Mouse (Mus musculus): ENCODE measurements around the gene Mmp9. TPM values are rescaled to one million over a fixed set of nuclear protein-coding genes. Genes with fewer than 3 reads are reported as not detected.

Gene Mmp9
- total and polyA plus RNA-seq, 2 experiments from 2014 or later, result 7.1 to 8.8 TPM

GRCm38 (mm10) chr2:164923291-164923690 lies 17.3 kb upstream of the Mmp9 start:
- H3K9ac ChIP-seq (replicated peaks; ENCODE audit: low read length), result 0 out of 2 replicates have a peak overlapping the region, but pooled peaks have one; percentile 0
- 43% methylated on average over 4 of the region's 4 CpGs for WGBS
- no peaks in the 10 kb centered on the region for H3K4me1 ChIP-seq (ENCODE audit: insufficient read depth, low read length)

DNA sequence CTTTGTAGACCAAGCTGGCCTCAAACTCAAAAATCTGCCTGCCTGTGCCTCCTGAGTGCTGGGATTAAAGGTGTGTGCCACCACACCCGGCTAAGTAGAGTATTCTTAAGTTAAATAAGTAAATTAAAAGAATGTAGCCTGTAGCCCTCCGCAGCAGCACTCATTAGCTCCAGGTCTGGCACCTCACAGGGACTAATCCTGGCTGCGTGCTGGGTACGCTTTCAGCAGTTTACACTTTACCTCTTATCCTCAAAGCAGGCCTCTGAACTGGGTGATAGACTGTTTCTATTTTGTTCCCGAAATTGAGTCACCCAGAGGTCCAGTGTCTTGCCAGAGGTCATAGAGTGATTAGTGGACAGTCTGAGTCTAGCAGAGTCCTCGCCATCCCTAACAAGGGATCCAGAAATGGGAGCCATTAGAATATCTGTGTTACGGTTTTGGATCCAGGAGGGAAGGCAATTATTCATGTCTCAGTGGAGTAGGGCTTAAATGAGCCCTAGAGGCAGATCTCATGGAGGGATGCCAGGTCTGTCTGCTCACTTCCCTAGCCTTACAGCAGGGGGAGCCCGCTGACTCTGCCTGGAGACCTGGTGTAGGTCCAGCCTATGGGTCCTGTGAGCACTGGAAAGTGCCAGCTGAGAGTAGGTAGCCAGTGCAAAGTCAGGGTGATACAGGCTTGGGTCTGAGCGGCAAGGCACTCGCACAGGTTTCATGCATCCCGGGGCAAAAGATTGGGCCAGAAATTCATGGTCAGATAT lies 16.3 kb upstream of the Mmp9 start:
- no peaks in the 10 kb centered on the region for H3K36me3 ChIP-seq (ENCODE audit: insufficient read depth, low read length)
- no peaks in the 10 kb centered on the region for H3K9me3 ChIP-seq (ENCODE audit: low read length)
- no peak overlapping the region for H3K27ac ChIP-seq
- H3K4me1 ChIP-seq (ENCODE audit: insufficient read depth, low read length), result no peaks in the 10 kb centered on the region
- H3K4me2 ChIP-seq (ENCODE audit: low read depth, low read length), result no peak overlapping the region
- WGBS, result 28% methylated on average over 11 of the region's 11 CpGs
- no peak overlapping the region for H3K9ac ChIP-seq (replicated peaks; ENCODE audit: low read length)
- peak; percentile 64 for ATAC-seq
- H3K4me3 ChIP-seq (ENCODE audit: low read length), result no peak overlapping the region
- DNase-seq (ENCODE audit: low spot score), result peak; percentile 89
- no peaks in the 10 kb centered on the region for H3K27me3 ChIP-seq (ENCODE audit: insufficient read depth, low read length)
- TF ChIP-seq CTCF (IDR thresholded peaks at IDR 0.05; ENCODE audit: low read depth), result peak; percentile 93

More at GRCm38 (mm10) chr2:164923291-164923690, 17.3 kb upstream of the Mmp9 start:
- no peak for ATAC-seq
- Histone ChIP-seq H3K4me2 (ENCODE audit: low read depth, low read length) (no peak overlapping the region), H3K4me3 (ENCODE audit: low read length) (no peak overlapping the region), H3K27ac (no peak overlapping the region), H3K9me3 (ENCODE audit: low read length) (no peaks in the 10 kb centered on the region), H3K27me3 (ENCODE audit: insufficient read depth, low read length) (no peaks in the 10 kb centered on the region), H3K36me3 (ENCODE audit: insufficient read depth, low read length) (no peaks in the 10 kb centered on the region)
- TF ChIP-seq CTCF (IDR thresholded peaks at IDR 0.05; ENCODE audit: low read depth), result no peak
- no peak for DNase-seq (ENCODE audit: low spot score)

GRCm38 (mm10) chr2:164930706-164931581 lies 9.6 kb upstream of the Mmp9 start:
- no peak for ATAC-seq
- 57% methylated on average over 11 of the region's 11 CpGs for WGBS

GRCm38 (mm10) chr2:164933534-164933933 lies 7.0 kb upstream of the Mmp9 start:
- TF ChIP-seq CTCF (IDR thresholded peaks at IDR 0.05; ENCODE audit: low read depth), result no peak
- no peak overlapping the region for H3K9ac ChIP-seq (replicated peaks; ENCODE audit: low read length)
- no peaks in the 10 kb centered on the region for H3K27me3 ChIP-seq (ENCODE audit: insufficient read depth, low read length)
- no peak overlapping the region for H3K4me2 ChIP-seq (ENCODE audit: low read depth, low read length)
- DNase-seq (ENCODE audit: low spot score), result no peak
- no peak overlapping the region for H3K27ac ChIP-seq
- no peaks in the 10 kb centered on the region for H3K36me3 ChIP-seq (ENCODE audit: insufficient read depth, low read length)
- WGBS, result 38% methylated on average over 10 of the region's 10 CpGs
- no peak overlapping the region for H3K4me3 ChIP-seq (ENCODE audit: low read length)
- no peak for ATAC-seq
- no peaks in the 10 kb centered on the region for H3K9me3 ChIP-seq (ENCODE audit: low read length)
- no peaks in the 10 kb centered on the region for H3K4me1 ChIP-seq (ENCODE audit: insufficient read depth, low read length)

More at GRCm38 (mm10) chr2:164930706-164931581, 9.6 kb upstream of the Mmp9 start:
- Histone ChIP-seq H3K4me3 (ENCODE audit: low read length) (no peak overlapping the region), H3K36me3 (ENCODE audit: insufficient read depth, low read length) (no peaks in the 10 kb centered on the region), H3K4me2 (ENCODE audit: low read depth, low read length) (no peak overlapping the region), H3K4me1 (ENCODE audit: insufficient read depth, low read length) (no peaks in the 10 kb centered on the region), H3K27me3 (ENCODE audit: insufficient read depth, low read length) (no peaks in the 10 kb centered on the region), H3K9ac (replicated peaks; ENCODE audit: low read length) (no peak overlapping the region), H3K27ac (no peak overlapping the region), H3K9me3 (ENCODE audit: low read length) (no peaks in the 10 kb centered on the region)
- TF ChIP-seq CTCF (IDR thresholded peaks at IDR 0.05; ENCODE audit: low read depth), result no peak
- no peak for DNase-seq (ENCODE audit: low spot score)

DNA sequence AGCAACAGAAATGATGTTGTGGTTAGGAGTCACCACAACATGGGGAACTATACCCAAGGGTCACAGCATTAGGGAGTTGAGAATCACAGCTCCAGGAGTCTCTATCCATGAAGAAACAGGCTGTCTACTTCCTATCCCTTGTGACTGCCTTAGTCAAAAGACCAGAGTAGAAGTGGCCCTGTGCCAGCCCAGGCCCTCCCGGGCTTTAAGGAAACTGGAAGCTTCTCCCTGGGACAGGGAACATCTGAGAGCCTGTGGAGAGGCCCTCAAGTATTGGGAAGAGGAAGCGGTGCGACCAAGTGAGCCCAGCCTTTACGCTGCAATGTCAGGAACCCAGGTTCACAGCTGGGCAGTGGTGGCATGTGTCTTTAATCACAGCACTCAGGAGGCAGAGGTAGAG lies 4.6 kb upstream of the Mmp9 start:
- DNase-seq (ENCODE audit: low spot score) (no peak), ATAC-seq (no peak)
- 65% methylated on average over 4 of the region's 4 CpGs for WGBS
- no peak overlapping the region for H3K27ac ChIP-seq
- H3K27me3 ChIP-seq (ENCODE audit: insufficient read depth, low read length), result no peaks in the 10 kb centered on the region
- H3K4me2 ChIP-seq (ENCODE audit: low read depth, low read length), result no peak overlapping the region
- no peak overlapping the region for H3K4me3 ChIP-seq (ENCODE audit: low read length)
- no peak overlapping the region for H3K9ac ChIP-seq (replicated peaks; ENCODE audit: low read length)
- no peaks in the 10 kb centered on the region for H3K36me3 ChIP-seq (ENCODE audit: insufficient read depth, low read length)
- TF ChIP-seq CTCF (IDR thresholded peaks at IDR 0.05; ENCODE audit: low read depth), result no peak
- no peaks in the 10 kb centered on the region for H3K9me3 ChIP-seq (ENCODE audit: low read length)
- peaks cover 7% of the 10 kb centered on the region for H3K4me1 ChIP-seq (ENCODE audit: insufficient read depth, low read length)

DNA sequence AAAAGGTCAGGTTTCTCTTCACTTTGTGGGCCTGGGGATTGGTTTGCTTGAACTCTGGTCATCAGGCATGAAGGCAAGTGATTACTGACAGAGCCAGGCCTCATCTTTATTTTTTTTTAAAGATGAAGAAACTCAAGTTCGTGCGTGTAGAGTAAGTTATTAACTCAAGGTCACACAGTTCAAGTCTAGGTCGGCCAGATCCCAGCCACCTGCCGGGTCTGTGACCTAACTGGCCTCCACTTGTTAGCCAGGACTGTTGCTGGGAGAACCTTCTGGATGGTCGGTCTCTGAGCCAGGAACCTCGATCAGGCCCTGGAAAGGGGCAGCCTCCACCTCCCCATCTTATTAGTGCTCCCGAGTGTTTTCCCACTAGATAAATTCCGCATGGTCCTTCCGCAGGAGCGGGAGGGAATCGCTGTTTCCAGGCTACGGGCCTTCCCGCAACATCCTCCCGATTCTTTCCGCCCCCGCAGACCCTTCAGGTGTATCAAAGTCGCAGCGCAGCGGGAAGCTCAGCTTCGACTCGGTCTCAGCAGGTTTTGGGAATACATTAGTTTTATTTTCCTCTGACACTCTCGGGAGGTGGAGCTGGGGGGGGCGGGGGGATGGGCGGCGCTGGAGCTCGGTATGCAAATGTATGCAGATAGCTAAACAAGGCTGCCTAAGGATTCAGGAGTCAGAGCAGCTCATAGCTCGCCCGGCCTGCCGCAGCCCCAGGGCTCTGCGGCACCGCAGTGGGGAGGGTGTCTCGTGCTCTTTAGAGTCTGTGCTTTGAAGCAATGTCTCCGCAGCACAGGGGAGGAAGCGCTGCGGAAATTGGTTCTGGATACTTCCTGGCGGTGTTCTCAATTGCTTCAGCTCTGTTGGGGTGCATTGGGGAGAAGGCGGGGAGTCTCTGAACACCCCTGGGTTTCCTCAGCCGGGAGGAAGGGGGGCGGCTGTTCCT lies 2.2 kb upstream of the Mmp9 start:
- 3% methylated on average over 39 of the region's 39 CpGs for WGBS
- no peaks in the 10 kb centered on the region for H3K27me3 ChIP-seq (ENCODE audit: insufficient read depth, low read length)
- no peak for TF ChIP-seq CTCF (IDR thresholded peaks at IDR 0.05; ENCODE audit: low read depth)
- peak overlapping the region; percentile 45 for H3K9ac ChIP-seq (replicated peaks; ENCODE audit: low read length)
- ATAC-seq, result peak; percentile 91
- peaks cover 7% of the 10 kb centered on the region for H3K4me1 ChIP-seq (ENCODE audit: insufficient read depth, low read length)
- H3K9me3 ChIP-seq (ENCODE audit: low read length), result no peaks in the 10 kb centered on the region
- peak overlapping the region; percentile 57 for H3K4me2 ChIP-seq (ENCODE audit: low read depth, low read length)
- DNase-seq (ENCODE audit: low spot score), result peak; percentile 76
- no peaks in the 10 kb centered on the region for H3K36me3 ChIP-seq (ENCODE audit: insufficient read depth, low read length)
- peak overlapping the region; percentile 34 for H3K4me3 ChIP-seq (ENCODE audit: low read length)
- peak overlapping the region; percentile 80 for H3K27ac ChIP-seq

All from hindbrain, postnatal 0 days (tissue).